Mouse (Mus musculus): Measurements from ENCODE around the gene Gdpd1. TPM values are rescaled to one million over a fixed set of nuclear protein-coding genes. Genes with fewer than 3 reads are reported as not detected.
"Not testable (repeated sequence)": the region's sequence is repeated elsewhere in the genome, so short reads cannot be mapped to it uniquely, and the experiment has no call there.

The Gdpd1 gene
- polyA plus RNA-seq, 1 experiment from 2014 or later, result 19.5 TPM

DNA sequence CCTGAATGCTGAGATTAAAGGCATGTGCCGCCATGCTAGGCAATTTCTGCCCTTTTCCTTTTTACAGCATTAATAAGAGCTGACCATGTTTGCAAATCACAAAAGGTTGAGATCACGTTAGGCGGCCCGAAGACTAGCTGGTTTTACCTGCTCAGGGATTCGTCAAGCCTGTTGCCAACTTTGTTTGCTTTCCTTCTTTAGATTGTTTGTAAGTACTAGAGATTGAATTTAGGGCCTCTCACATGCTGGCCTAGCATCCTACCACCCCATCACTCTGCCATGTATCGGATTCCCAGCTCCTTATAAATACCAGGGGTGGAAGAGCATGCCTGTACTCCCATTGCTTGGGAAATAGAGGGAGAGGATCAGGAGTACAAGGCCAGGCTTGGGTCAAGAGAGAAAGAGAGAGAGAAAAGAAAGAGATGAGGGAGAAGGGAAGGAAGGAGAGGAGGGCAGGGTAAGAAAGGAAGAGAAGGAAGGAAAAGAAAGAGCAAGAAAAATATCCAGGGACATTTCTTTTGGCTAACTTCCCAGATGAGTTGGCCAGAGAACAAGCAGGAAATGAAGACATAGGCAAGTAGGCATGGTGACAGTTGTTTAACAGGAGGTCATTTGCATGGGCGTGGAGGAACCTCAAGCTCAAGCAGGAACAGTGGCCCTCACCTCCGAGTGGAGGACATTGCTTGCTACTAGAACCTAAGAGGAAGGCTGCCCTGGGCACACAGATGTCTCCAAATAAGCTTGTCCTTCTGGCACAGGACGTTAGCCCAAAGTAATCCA lies 47.6 kb downstream of the Gdpd1 start:
- ATAC-seq (ENCODE audit: insufficient read depth), result no peak
- DNase-seq, result peak; percentile 77
- 56% methylated on average over 9 of the region's 9 CpGs for WGBS
- Histone ChIP-seq H3K27ac (ENCODE audit: low read depth) (peak overlapping the region; percentile 31; the same call in 1 of the 2 replicates), H3K4me1 (ENCODE audit: insufficient read depth) (no peaks in the 10 kb centered on the region), H3K27me3 (ENCODE audit: insufficient read depth, low read length) (no peaks in the 10 kb centered on the region), H3K4me2 (no peak overlapping the region), H3K9ac (no peak overlapping the region), H3K4me3 (ENCODE audit: low read depth, low read length) (no peak overlapping the region), H3K36me3 (ENCODE audit: insufficient read depth) (no peaks in the 10 kb centered on the region), H3K9me3 (ENCODE audit: low read depth, low read length) (no peaks in the 10 kb centered on the region)
- TF ChIP-seq CTCF (IDR thresholded peaks at IDR 0.05; ENCODE audit: low read depth), result no peak

GRCm38 (mm10) chr11:87025351-87025750 lies 48.5 kb downstream of the Gdpd1 start:
- WGBS, result 57% methylated on average over 3 of the region's 3 CpGs
- Histone ChIP-seq H3K4me2 (no peak overlapping the region), H3K4me3 (ENCODE audit: low read depth, low read length) (no peak overlapping the region), H3K36me3 (ENCODE audit: insufficient read depth) (no peaks in the 10 kb centered on the region), H3K27ac (ENCODE audit: low read depth) (no peak overlapping the region), H3K9me3 (ENCODE audit: low read depth, low read length) (no peaks in the 10 kb centered on the region), H3K4me1 (ENCODE audit: insufficient read depth) (no peaks in the 10 kb centered on the region), H3K9ac (no peak overlapping the region), H3K27me3 (ENCODE audit: insufficient read depth, low read length) (no peaks in the 10 kb centered on the region)
- ATAC-seq (ENCODE audit: insufficient read depth) (no peak), DNase-seq (no peak)
- no peak for TF ChIP-seq CTCF (IDR thresholded peaks at IDR 0.05; ENCODE audit: low read depth)

DNA sequence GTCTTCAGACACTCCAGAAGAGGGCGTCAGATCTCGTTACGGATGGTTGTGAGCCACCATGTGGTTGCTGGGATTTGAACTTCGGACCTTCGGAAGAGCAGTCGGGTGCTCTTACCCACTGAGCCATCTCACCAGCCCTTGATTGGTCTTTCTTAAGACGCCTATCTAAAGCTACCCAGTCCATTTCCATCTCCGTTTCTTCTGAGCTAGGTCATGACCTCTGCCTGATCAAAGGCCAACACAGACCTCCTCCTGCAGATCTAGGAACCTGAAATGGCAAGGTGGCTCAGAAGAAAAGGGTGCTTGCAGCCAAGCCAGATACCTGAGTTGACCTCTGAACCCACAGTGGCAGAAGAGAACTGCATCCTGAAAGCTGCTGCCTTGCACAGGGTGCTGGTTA lies 50.6 kb downstream of the Gdpd1 start:
- WGBS, result 50% methylated on average over 7 of the region's 8 CpGs
- not testable (repeated sequence) for H3K27ac ChIP-seq (ENCODE audit: low read depth); DNase-seq; H3K4me3 ChIP-seq (ENCODE audit: low read depth, low read length); H3K9ac ChIP-seq; ATAC-seq (ENCODE audit: insufficient read depth); H3K36me3 ChIP-seq (ENCODE audit: insufficient read depth); H3K9me3 ChIP-seq (ENCODE audit: low read depth, low read length); H3K4me1 ChIP-seq (ENCODE audit: insufficient read depth); H3K4me2 ChIP-seq; H3K27me3 ChIP-seq (ENCODE audit: insufficient read depth, low read length)

- H3K27me3 ChIP-seq (ENCODE audit: insufficient read depth, low read length), result no peaks in the 10 kb centered on the region
- no peak for TF ChIP-seq CTCF (IDR thresholded peaks at IDR 0.05; ENCODE audit: low read depth)
Observed at GRCm38 (mm10) chr11:87022765-87023164, 51.1 kb downstream of the Gdpd1 start.

DNA sequence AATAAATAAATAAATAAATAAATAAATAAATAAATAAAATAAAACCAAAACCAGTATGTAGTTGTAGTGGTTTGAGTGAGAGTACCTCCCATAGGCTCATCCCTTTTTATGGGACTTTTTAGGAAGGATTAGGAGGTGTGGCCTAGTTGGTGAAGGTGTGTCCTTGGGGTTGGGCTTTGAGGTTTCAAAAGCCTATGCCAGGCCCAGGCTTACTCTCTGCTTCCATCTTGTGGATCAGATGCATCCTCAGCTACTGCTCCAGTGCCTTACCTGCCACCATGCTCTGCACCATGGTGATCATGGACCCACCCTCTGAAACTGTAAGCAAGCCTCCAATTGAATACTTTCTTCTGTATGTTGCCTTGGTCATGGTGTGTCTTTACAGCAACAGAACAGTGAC lies 52.3 kb downstream of the Gdpd1 start:
- ATAC-seq (ENCODE audit: insufficient read depth), result no peak
- Histone ChIP-seq H3K4me3 (ENCODE audit: low read depth, low read length) (no peak overlapping the region), H3K4me1 (ENCODE audit: insufficient read depth) (no peaks in the 10 kb centered on the region), H3K4me2 (no peak overlapping the region), H3K27ac (ENCODE audit: low read depth) (no peak overlapping the region), H3K36me3 (ENCODE audit: insufficient read depth) (no peaks in the 10 kb centered on the region), H3K9me3 (ENCODE audit: low read depth, low read length) (no peaks in the 10 kb centered on the region), H3K27me3 (ENCODE audit: insufficient read depth, low read length) (no peaks in the 10 kb centered on the region), H3K9ac (no peak overlapping the region)
- no peak for DNase-seq
- no peak for TF ChIP-seq CTCF (IDR thresholded peaks at IDR 0.05; ENCODE audit: low read depth)

More at GRCm38 (mm10) chr11:87022765-87023164, 51.1 kb downstream of the Gdpd1 start:
- 70% methylated on average over 4 of the region's 4 CpGs for WGBS
- Histone ChIP-seq H3K36me3 (ENCODE audit: insufficient read depth) (no peaks in the 10 kb centered on the region), H3K4me3 (ENCODE audit: low read depth, low read length) (no peak overlapping the region), H3K27ac (ENCODE audit: low read depth) (no peak overlapping the region), H3K4me1 (ENCODE audit: insufficient read depth) (no peaks in the 10 kb centered on the region), H3K9me3 (ENCODE audit: low read depth, low read length) (no peaks in the 10 kb centered on the region), H3K4me2 (no peak overlapping the region), H3K9ac (no peak overlapping the region)
- ATAC-seq (ENCODE audit: insufficient read depth), result no peak
- no peak for DNase-seq

DNA sequence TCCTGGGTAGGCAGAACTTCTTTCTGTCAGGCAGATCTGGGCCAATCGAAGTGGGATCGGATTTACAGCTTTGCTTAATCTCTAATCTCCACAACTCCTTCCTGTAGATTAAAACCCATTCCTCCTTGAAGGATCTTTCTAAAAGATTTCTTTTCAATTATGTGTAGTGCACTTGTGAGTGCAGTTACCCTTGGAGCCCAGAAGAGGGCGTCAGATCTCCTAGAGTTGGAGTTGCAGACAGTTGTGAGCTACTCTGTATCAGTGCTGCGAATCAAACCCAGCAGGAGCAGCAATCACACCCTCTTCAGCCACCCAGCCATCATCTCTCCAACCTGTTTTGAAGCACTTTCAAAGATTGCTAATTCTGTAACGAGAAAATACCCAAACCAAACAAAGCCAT lies 53.4 kb downstream of the Gdpd1 start:
- WGBS, result 74% methylated on average over 5 of the region's 5 CpGs
- H3K4me2 ChIP-seq, result no peak overlapping the region
- DNase-seq (no peak), ATAC-seq (ENCODE audit: insufficient read depth) (no peak)
- no peak overlapping the region for H3K9ac ChIP-seq
- TF ChIP-seq CTCF (IDR thresholded peaks at IDR 0.05; ENCODE audit: low read depth), result no peak
- no peaks in the 10 kb centered on the region for H3K27me3 ChIP-seq (ENCODE audit: insufficient read depth, low read length)
- no peaks in the 10 kb centered on the region for H3K4me1 ChIP-seq (ENCODE audit: insufficient read depth)
- H3K27ac ChIP-seq (ENCODE audit: low read depth), result no peak overlapping the region
- H3K4me3 ChIP-seq (ENCODE audit: low read depth, low read length), result no peak overlapping the region
- H3K36me3 ChIP-seq (ENCODE audit: insufficient read depth), result no peaks in the 10 kb centered on the region
- H3K9me3 ChIP-seq (ENCODE audit: low read depth, low read length), result no peaks in the 10 kb centered on the region

DNA sequence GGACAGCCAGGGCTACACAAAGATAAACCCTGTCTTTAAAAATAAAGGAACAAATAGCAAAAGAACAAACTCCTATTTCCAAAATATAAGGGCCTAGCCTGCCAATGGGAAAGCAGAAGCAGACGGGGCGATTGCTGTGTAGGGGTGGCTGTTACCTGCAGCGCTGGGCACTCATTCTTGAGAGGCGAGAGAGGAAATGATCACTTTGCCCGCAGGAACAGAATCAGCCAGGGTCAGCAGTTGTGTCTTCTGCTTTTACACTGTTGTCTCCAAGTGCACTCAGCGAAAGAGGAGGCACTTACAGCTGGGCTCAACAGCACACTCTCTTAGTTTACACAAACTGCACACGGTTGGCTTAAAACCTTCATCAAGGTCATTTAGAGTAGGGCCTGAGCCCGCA lies 54.4 kb downstream of the Gdpd1 start:
- no peak overlapping the region for H3K27ac ChIP-seq (ENCODE audit: low read depth)
- DNase-seq (no peak), ATAC-seq (ENCODE audit: insufficient read depth) (no peak)
- no peaks in the 10 kb centered on the region for H3K9me3 ChIP-seq (ENCODE audit: low read depth, low read length)
- H3K27me3 ChIP-seq (ENCODE audit: insufficient read depth, low read length), result no peaks in the 10 kb centered on the region
- no peaks in the 10 kb centered on the region for H3K36me3 ChIP-seq (ENCODE audit: insufficient read depth)
- WGBS, result 77% methylated on average over 8 of the region's 8 CpGs
- no peaks in the 10 kb centered on the region for H3K4me1 ChIP-seq (ENCODE audit: insufficient read depth)
- TF ChIP-seq CTCF (IDR thresholded peaks at IDR 0.05; ENCODE audit: low read depth), result no peak
- no peak overlapping the region for H3K4me3 ChIP-seq (ENCODE audit: low read depth, low read length)
- H3K9ac ChIP-seq, result no peak overlapping the region
- no peak overlapping the region for H3K4me2 ChIP-seq
